Mouse (Mus musculus): ENCODE measurements around the gene Emb.

Gene Emb

GRCm38 (mm10) chr13:117220501-117221321 is 12.4 kb downstream of the Emb start, which contains the start of gene Gm17509:
Gm17509 (minus strand) TSS chr13:117221075.
- peak; percentile 54 for DNase-seq

- no peak for DNase-seq
Measured at GRCm38 (mm10) chr13:117223125-117223524, 14.8 kb downstream of the Emb start.

GRCm38 (mm10) chr13:117224901-117225300 is 16.6 kb downstream of the Emb start:
- no peak for DNase-seq

- no peak for DNase-seq
Measured at GRCm38 (mm10) chr13:117225561-117225960, 17.2 kb downstream of the Emb start.

- no peak for DNase-seq
Measured at GRCm38 (mm10) chr13:117230371-117231110, 22.2 kb downstream of the Emb start.

- no peak for DNase-seq
Measured at GRCm38 (mm10) chr13:117233808-117234207, 25.5 kb downstream of the Emb start.

GRCm38 (mm10) chr13:117234486-117234885 is 26.1 kb downstream of the Emb start:
- no peak for DNase-seq

- DNase-seq, result peak; percentile 52
Measured at GRCm38 (mm10) chr13:117235530-117236212, 27.3 kb downstream of the Emb start.

GRCm38 (mm10) chr13:117237111-117237510 is 28.8 kb downstream of the Emb start:
- DNase-seq, result no peak

GRCm38 (mm10) chr13:117242063-117242462 is 33.7 kb downstream of the Emb start:
- DNase-seq, result no peak

- DNase-seq, result no peak
Measured at GRCm38 (mm10) chr13:117242621-117243020, 34.3 kb downstream of the Emb start.

- no peak for DNase-seq
Measured at GRCm38 (mm10) chr13:117260704-117261103, 52.4 kb downstream of the Emb start.

GRCm38 (mm10) chr13:117266156-117266555 is 57.8 kb downstream of the Emb start:
- peak; percentile 19 for DNase-seq

GRCm38 (mm10) chr13:117267963-117268362 is 59.6 kb downstream of the Emb start:
- DNase-seq, result no peak

GRCm38 (mm10) chr13:117284036-117284435 is 75.7 kb downstream of the Emb start:
- no peak for DNase-seq

GRCm38 (mm10) chr13:117286939-117287338 is 78.6 kb downstream of the Emb start:
- DNase-seq, result no peak

GRCm38 (mm10) chr13:117287400-117287799 is 79.1 kb downstream of the Emb start:
- no peak for DNase-seq

GRCm38 (mm10) chr13:117289494-117290270 is 81.3 kb downstream of the Emb start:
- DNase-seq, result peak; percentile 84

- peak; percentile 83 for DNase-seq
Measured at GRCm38 (mm10) chr13:117311446-117312225, 103.3 kb downstream of the Emb start.

Measured in kidney, postnatal 10 days (tissue).